Mouse (Mus musculus) midbrain, embryonic 11.5 days (tissue): Measurements from ENCODE around the gene Mif. TPM values are rescaled to one million over a fixed set of nuclear protein-coding genes. Genes with fewer than 3 reads are reported as not detected.

ENCODE experiments used
- ATAC-seq: fragments of 200-750 bp; cut with Nextera tagmentation; 2 replicates; pipeline ENCODE4 v1.8.0; 2017; ENCODE audit warnings: moderate TSS enrichment, moderate library complexity; ENCODE audit not compliant: low FRiP score
- DNase-seq: peaks from one replicate; pipeline ENCODE4 v3.0.0; 2015; ENCODE audit warnings: low spot score; ENCODE audit errors: missing footprints
- H3K27ac ChIP-seq: fragments of 300-500 bp; sonication (generic); 2 replicates; pipeline ENCODE4 v1.5.1; 2014; ENCODE audit warnings: low read depth, low read length
- H3K27me3 ChIP-seq: fragments of 300-500 bp; sonication (generic); 2 replicates; pipeline ENCODE4 v1.6.1; 2014; ENCODE audit warnings: mild to moderate bottlenecking, low read length, moderate library complexity, mixed read lengths; ENCODE audit not compliant: control insufficient read depth, insufficient read depth
- H3K36me3 ChIP-seq: fragments of 300-500 bp; sonication (generic); 2 replicates; pipeline ENCODE4 v1.6.1; 2014; ENCODE audit warnings: mild to moderate bottlenecking, low read length, moderate library complexity, mixed read lengths; ENCODE audit not compliant: control insufficient read depth, insufficient read depth
- H3K4me1 ChIP-seq: fragments of 300-500 bp; sonication (generic); 2 replicates; pipeline ENCODE4 v1.6.1; 2014; ENCODE audit warnings: low read length; ENCODE audit not compliant: control insufficient read depth, insufficient read depth
- H3K4me2 ChIP-seq: fragments of 300-500 bp; sonication (generic); 2 replicates; pipeline ENCODE4 v1.6.1; 2014; ENCODE audit warnings: mild to moderate bottlenecking, moderate library complexity
- H3K4me3 ChIP-seq: fragments of 300-500 bp; sonication (generic); 2 replicates; pipeline ENCODE4 v1.5.1; 2014; ENCODE audit warnings: low read depth, low read length
- H3K9ac ChIP-seq: fragments of 300-500 bp; sonication (generic); 2 replicates; pipeline ENCODE4 v1.6.1; 2014; ENCODE audit warnings: low read length
- H3K9me3 ChIP-seq: fragments of 300-500 bp; sonication (generic); 2 replicates; pipeline ENCODE4 v1.6.1; 2016; ENCODE audit warnings: low read length; ENCODE audit not compliant: control insufficient read depth
- WGBS: fragments of 180-500 bp; shearing (Covaris S2); extraction: QIAGEN DNeasy Blood & Tissue Kit; methylation state at CpG from one replicate; pipeline ENCODE4 v1.1.7; 2014; 5-methylcytosine and 5-hydroxymethylcytosine counted together
- polyA plus RNA-seq: library from polyadenylated mRNA; unstranded; fragments of >200 nt; fragmentation: Nextera tagmentation; extraction: Ambion mirVana; gene quantifications from 2 replicates; pipeline ENCODE4 v1.2.1, GENCODE M21; 2014

Mif gene
- polyA plus RNA-seq, 1 experiment from 2014 or later = 1,834 TPM

GRCm38 (mm10) chr10:75835761-75836531 lies 24.1 kb downstream of the Mif start:
- ATAC-seq (no peak), DNase-seq (peak; percentile 84)
- H3K4me1 ChIP-seq = peaks cover 18% of the 10 kb centered on the region
- no peak overlapping the region for H3K27ac ChIP-seq
- H3K4me3 ChIP-seq = no peak overlapping the region
- H3K9me3 ChIP-seq = no peaks in the 10 kb centered on the region
- H3K27me3 ChIP-seq = peaks cover 8% of the 10 kb centered on the region; the same call in 1 of the 2 replicates
- H3K36me3 ChIP-seq = no peaks in the 10 kb centered on the region
- WGBS = 29% methylated on average over 10 of the region's 10 CpGs
- H3K9ac ChIP-seq = no peak overlapping the region
- H3K4me2 ChIP-seq = peak overlapping the region; percentile 32

GRCm38 (mm10) chr10:75835307-75835706 lies 24.7 kb downstream of the Mif start:
- H3K4me3 ChIP-seq = 0 out of 2 replicates have a peak overlapping the region, but pooled peaks have one; percentile 2
- WGBS = 3% methylated on average over 10 of the region's 10 CpGs
- H3K9me3 ChIP-seq = no peaks in the 10 kb centered on the region
- H3K4me2 ChIP-seq = peak overlapping the region; percentile 32
- H3K36me3 ChIP-seq = no peaks in the 10 kb centered on the region
- DNase-seq = peak; percentile 91
- H3K27ac ChIP-seq = no peak overlapping the region
- no peak for ATAC-seq
- H3K9ac ChIP-seq = no peak overlapping the region
- H3K4me1 ChIP-seq = peaks cover 18% of the 10 kb centered on the region
- H3K27me3 ChIP-seq = peaks cover 8% of the 10 kb centered on the region; the same call in 1 of the 2 replicates

GRCm38 (mm10) chr10:75834721-75835120 lies 25.3 kb downstream of the Mif start:
- DNase-seq (no peak), ATAC-seq (no peak)
- Histone ChIP-seq H3K9me3 (no peaks in the 10 kb centered on the region), H3K4me2 (peak overlapping the region; percentile 63), H3K4me3 (peak overlapping the region; percentile 34), H3K27ac (no peak overlapping the region), H3K4me1 (peaks cover 18% of the 10 kb centered on the region), H3K36me3 (no peaks in the 10 kb centered on the region), H3K9ac (peak overlapping the region; percentile 43), H3K27me3 (peaks cover 8% of the 10 kb centered on the region; the same call in 1 of the 2 replicates)
- WGBS = 14% methylated on average over 9 of the region's 9 CpGs

- ATAC-seq (no peak), DNase-seq (peak; percentile 97)
- Histone ChIP-seq H3K4me3 (peak overlapping the region; percentile 34), H3K9me3 (no peaks in the 10 kb centered on the region), H3K9ac (peak overlapping the region; percentile 43), H3K4me1 (peaks cover 18% of the 10 kb centered on the region), H3K27me3 (peaks cover 8% of the 10 kb centered on the region; the same call in 1 of the 2 replicates), H3K4me2 (peak overlapping the region; percentile 63), H3K27ac (no peak overlapping the region), H3K36me3 (no peaks in the 10 kb centered on the region)
- 3% methylated on average over 21 of the region's 21 CpGs for WGBS
These were observed 25.8 kb downstream of the Mif start for GRCm38 (mm10) chr10:75834250-75834649.

- peak; percentile 92 for DNase-seq
- Histone ChIP-seq H3K27me3 (peaks cover 8% of the 10 kb centered on the region; the same call in 1 of the 2 replicates), H3K9ac (peak overlapping the region; percentile 18; the same call in 1 of the 2 replicates), H3K4me2 (peak overlapping the region; percentile 63), H3K4me1 (peaks cover 18% of the 10 kb centered on the region), H3K4me3 (peak overlapping the region; percentile 34; the same call in 1 of the 2 replicates), H3K9me3 (no peaks in the 10 kb centered on the region), H3K27ac (no peak overlapping the region), H3K36me3 (no peaks in the 10 kb centered on the region)
- 20% methylated on average over 21 of the region's 21 CpGs for WGBS
- no peak for ATAC-seq
These were observed 26.5 kb downstream of the Mif start for GRCm38 (mm10) chr10:75833456-75834080.

GRCm38 (mm10) chr10:75832272-75832895 lies 27.7 kb downstream of the Mif start:
- Histone ChIP-seq H3K27me3 (peaks cover 8% of the 10 kb centered on the region; the same call in 1 of the 2 replicates), H3K9ac (no peak overlapping the region), H3K27ac (no peak overlapping the region), H3K9me3 (no peaks in the 10 kb centered on the region), H3K4me2 (no peak overlapping the region), H3K4me3 (no peak overlapping the region), H3K36me3 (no peaks in the 10 kb centered on the region), H3K4me1 (peaks cover 13% of the 10 kb centered on the region)
- peak; percentile 75 for DNase-seq
- ATAC-seq = no peak
- WGBS = 65% methylated on average over 13 of the region's 13 CpGs

GRCm38 (mm10) chr10:75830275-75830670 lies 29.8 kb downstream of the Mif start:
- ATAC-seq = no peak
- no peaks in the 10 kb centered on the region for H3K36me3 ChIP-seq
- H3K9me3 ChIP-seq = no peaks in the 10 kb centered on the region
- H3K4me3 ChIP-seq = no peak overlapping the region
- H3K9ac ChIP-seq = no peak overlapping the region
- H3K4me2 ChIP-seq = no peak overlapping the region
- 89% methylated on average over 2 of the region's 2 CpGs for WGBS
- H3K27ac ChIP-seq = no peak overlapping the region
- peaks cover 8% of the 10 kb centered on the region; the same call in 1 of the 2 replicates for H3K4me1 ChIP-seq
- DNase-seq = no peak
- peaks cover 7% of the 10 kb centered on the region; the same call in 1 of the 2 replicates for H3K27me3 ChIP-seq

GRCm38 (mm10) chr10:75829529-75830274 lies 30.3 kb downstream of the Mif start:
- H3K27me3 ChIP-seq = peaks cover 4% of the 10 kb centered on the region; the same call in 1 of the 2 replicates
- no peak overlapping the region for H3K4me2 ChIP-seq
- H3K4me1 ChIP-seq = peaks cover 7% of the 10 kb centered on the region; the same call in 1 of the 2 replicates
- no peaks in the 10 kb centered on the region for H3K36me3 ChIP-seq
- DNase-seq (no peak), ATAC-seq (no peak)
- WGBS = 94% methylated on average over 2 of the region's 2 CpGs
- H3K4me3 ChIP-seq = no peak overlapping the region
- H3K9ac ChIP-seq = no peak overlapping the region
- H3K9me3 ChIP-seq = no peaks in the 10 kb centered on the region
- no peak overlapping the region for H3K27ac ChIP-seq
